Mouse (Mus musculus) olfactory bulb, adult 2 months (tissue): Measurements from ENCODE around the gene Ttc24. TPM values are rescaled to one million over a fixed set of nuclear protein-coding genes. Genes with fewer than 3 reads are reported as not detected.

Experiments used
- H3K27ac ChIP-seq: fragments of 200-500 bp; 2 replicates; pipeline ENCODE4 v1.5.1; 2012; ENCODE audit warnings: low read depth, low read length; ENCODE audit not compliant: insufficient read depth
- H3K4me1 ChIP-seq: fragments of 200-500 bp; 2 replicates; pipeline ENCODE4 v1.6.1; 2012; ENCODE audit warnings: low read length; ENCODE audit not compliant: control insufficient read depth, insufficient read depth
- H3K4me3 ChIP-seq: fragments of 200-500 bp; 2 replicates; pipeline ENCODE4 v1.5.1; 2012; ENCODE audit warnings: mild to moderate bottlenecking, low read depth, low read length, moderate library complexity; ENCODE audit not compliant: insufficient read depth
- CTCF ChIP-seq: fragments of 200-500 bp; IDR thresholded peaks from 2 replicates; pipeline ENCODE4 v1.5.1; 2012; ENCODE audit warnings: low read depth, mild to moderate bottlenecking, low read length, moderate library complexity; ENCODE audit not compliant: insufficient read depth
- POLR2A ChIP-seq: fragments of 200-500 bp; IDR thresholded peaks from 2 replicates; pipeline ENCODE4 v1.6.1; 2012; ENCODE audit warnings: mild to moderate bottlenecking, low read depth, low read length, moderate library complexity; ENCODE audit not compliant: insufficient read depth
- WGBS: fragments of 180-500 bp; shearing (Covaris S2); methylation state at CpG from one replicate; pipeline ENCODE4 v1.1.7; 2018; 5-methylcytosine and 5-hydroxymethylcytosine counted together
- polyA plus RNA-seq: library from polyadenylated mRNA; stranded (reverse); fragments of >200 nt; gene quantifications from 2 replicates; pipeline ENCODE4 v1.2.4, GENCODE M21; 2012; ENCODE audit warnings: low replicate concordance; ENCODE audit not compliant: missing spikeins, insufficient read depth, insufficient read length

Ttc24 gene
- polyA plus RNA-seq, 1 experiment: not detected

DNA sequence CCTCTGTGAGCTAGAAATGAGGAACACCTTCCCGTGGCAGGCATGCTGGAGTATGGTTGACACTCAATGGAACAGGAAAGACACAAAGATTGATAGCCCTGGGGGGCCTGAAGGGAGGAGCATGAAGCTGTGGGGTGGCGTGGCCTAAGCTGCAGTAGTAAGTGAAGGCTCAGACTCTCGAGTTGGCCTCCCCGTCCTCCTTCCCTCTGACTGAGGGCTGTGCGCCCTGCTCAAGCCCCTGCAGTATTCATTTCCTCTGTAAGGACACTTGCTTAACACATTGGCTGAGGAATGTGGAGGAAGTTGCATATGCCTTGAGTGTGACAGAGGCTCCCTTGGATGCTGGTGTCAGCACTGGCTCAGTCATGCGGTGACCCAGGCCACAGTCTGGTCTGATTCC is 24.5 kb upstream of the Ttc24 start:
- WGBS: 79% methylated on average over 6 of the region's 6 CpGs

DNA sequence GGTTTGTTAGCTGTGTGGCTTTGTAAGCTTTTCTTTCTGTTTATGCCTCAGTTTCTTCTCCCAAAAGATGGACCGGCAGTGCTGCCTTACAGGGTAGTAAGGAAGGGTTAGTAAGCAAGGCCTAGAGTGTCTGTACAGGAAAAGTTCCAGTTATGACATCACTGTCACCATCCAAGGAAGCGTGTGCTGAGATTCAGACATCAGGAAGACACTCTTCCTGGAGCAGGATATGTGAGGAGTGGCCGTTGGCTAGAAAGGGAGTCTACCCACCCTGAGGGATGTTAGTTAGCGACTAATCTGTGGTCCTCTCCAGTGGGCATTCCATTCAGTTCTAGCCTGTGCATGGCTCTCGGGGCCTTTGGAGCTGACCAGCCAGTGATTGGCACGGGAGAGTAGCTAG is 24.1 kb upstream of the Ttc24 start:
- no peak for TF ChIP-seq CTCF
- TF ChIP-seq POLR2A: no peak
- Histone ChIP-seq H3K4me1 (no peaks in the 10 kb centered on the region; the same call in 1 of the 2 replicates), H3K27ac (no peak overlapping the region), H3K4me3 (no peak overlapping the region)
- WGBS: 96% methylated on average over 6 of the region's 6 CpGs

More for the DNA sequence above, 24.5 kb upstream of the Ttc24 start:
- H3K27ac ChIP-seq: no peak overlapping the region
- no peak for TF ChIP-seq POLR2A
- no peak for TF ChIP-seq CTCF
- H3K4me1 ChIP-seq: no peaks in the 10 kb centered on the region; the same call in 1 of the 2 replicates
- no peak overlapping the region for H3K4me3 ChIP-seq

DNA sequence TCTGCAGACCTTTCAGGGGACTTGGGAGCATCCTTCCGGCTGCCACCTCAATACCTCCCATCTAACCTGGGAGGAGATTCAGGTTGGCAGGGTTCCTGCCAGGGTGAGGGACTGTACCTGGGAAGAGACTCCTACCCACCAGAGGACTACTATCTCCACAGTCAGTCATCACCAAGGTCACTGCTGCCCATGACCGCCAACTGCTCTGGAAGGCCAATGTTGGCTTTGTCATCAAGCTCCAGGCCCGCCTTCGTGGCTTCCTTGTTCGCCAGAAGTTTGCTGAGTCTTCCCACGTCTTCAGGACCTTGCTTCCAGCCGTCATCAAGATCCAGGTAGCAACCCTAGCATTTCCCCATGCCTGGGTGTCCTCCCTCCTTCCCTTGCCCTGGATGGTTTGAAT is 23.6 kb upstream of the Ttc24 start:
- Histone ChIP-seq H3K4me1 (no peaks in the 10 kb centered on the region; the same call in 1 of the 2 replicates), H3K4me3 (no peak overlapping the region), H3K27ac (no peak overlapping the region)
- 95% methylated on average over 7 of the region's 7 CpGs for WGBS
- no peak for TF ChIP-seq POLR2A
- TF ChIP-seq CTCF: no peak

DNA sequence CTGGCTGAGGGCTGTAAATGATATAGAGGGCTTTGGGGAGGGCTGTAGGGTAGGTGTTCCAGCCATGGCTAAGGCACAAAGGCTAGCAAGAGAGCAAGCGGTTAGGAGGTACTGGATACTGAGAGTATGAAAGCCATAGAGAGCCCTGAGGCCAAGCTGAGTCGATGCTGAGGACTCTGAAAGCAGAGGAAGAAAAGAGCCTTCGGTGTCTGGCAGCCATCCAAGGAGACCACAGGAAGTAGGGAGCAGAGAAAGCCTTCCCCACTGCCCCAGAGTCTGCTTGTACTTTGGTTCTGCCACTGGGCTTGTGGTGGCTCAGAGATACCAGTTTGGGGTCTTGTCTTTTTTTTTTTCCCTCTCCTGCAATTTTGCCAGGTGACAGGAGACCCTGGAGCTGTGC is 22.1 kb upstream of the Ttc24 start:
- Histone ChIP-seq H3K4me1 (no peaks in the 10 kb centered on the region; the same call in 1 of the 2 replicates), H3K27ac (no peak overlapping the region)
- WGBS: 45% methylated on average over 3 of the region's 3 CpGs

DNA sequence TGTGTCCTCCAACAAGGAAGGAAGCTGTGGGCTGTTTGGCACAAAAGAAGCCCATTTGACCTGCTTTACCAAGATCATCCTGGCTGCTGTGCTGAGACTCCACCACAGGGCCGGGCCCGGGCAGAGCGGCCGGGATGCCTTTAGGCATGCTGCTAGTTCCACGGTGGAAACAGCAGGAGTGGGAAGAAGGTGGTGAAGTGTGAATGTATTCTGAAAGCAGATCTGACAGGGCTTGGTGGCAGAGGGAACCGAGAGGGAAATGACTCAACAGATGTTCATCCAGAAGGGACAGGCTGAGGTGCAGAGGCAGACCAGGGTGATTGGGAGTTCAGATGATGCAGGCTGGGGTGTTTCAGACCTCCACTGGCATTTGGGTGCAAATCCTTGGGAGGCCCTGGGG is 19.6 kb upstream of the Ttc24 start:
- TF ChIP-seq CTCF: no peak
- TF ChIP-seq POLR2A: no peak
- Histone ChIP-seq H3K4me1 (peaks cover 8% of the 10 kb centered on the region; the same call in 1 of the 2 replicates), H3K27ac (no peak overlapping the region), H3K4me3 (no peak overlapping the region)
- WGBS: 66% methylated on average over 6 of the region's 6 CpGs

More for the DNA sequence above, 22.1 kb upstream of the Ttc24 start:
- TF ChIP-seq CTCF: no peak
- no peak for TF ChIP-seq POLR2A
- no peak overlapping the region for H3K4me3 ChIP-seq

DNA sequence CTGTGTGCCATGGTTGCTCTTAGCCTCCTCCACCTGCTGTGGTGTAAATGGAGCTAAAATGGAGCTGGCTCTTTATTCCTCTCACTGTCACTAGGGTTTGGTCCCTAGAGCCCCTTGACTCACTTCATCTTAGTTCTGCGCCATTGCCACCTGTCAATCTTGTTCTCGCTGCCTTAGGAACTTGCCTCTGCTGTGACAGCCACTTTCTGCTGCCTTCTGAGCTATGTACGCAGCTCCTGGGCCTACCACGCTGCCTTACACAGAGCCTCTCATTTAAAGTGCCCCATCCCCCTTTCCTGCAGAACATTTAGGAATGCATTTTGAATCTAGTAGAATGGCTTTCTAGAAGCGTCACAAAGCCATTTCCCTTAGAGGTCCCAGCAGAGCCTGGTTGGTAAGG is 16.0 kb upstream of the Ttc24 start:
- TF ChIP-seq CTCF (no peak), POLR2A (no peak)
- Histone ChIP-seq H3K4me3 (no peak overlapping the region), H3K27ac (no peak overlapping the region), H3K4me1 (peaks cover 8% of the 10 kb centered on the region; the same call in 1 of the 2 replicates)
- WGBS: 69% methylated on average over 5 of the region's 5 CpGs

DNA sequence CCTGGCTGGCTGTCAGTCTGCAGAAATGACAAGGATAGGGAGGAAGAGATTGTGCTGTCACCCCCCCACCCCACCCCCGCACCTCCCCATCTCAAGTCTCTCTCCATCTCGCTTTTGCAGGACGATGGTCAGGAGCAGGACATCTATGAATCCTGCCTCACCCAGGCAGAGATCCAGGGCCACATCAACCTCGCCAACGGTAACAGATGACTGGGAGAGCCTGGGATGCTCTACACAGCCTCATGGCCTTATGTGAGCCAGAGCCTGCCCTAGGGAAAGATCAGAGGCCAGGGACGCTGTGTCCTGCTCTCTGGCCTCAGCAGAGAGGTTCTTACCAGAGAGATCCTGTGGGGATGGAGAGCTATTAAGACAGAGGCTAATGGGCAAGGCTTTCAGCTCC is 12.5 kb upstream of the Ttc24 start:
- TF ChIP-seq CTCF (no peak), POLR2A (no peak)
- Histone ChIP-seq H3K4me1 (0 out of 2 replicates have a peak, but pooled peaks cover 8% of the 10 kb centered on the region), H3K4me3 (no peak overlapping the region), H3K27ac (no peak overlapping the region)
- WGBS: 94% methylated on average over 6 of the region's 6 CpGs

DNA sequence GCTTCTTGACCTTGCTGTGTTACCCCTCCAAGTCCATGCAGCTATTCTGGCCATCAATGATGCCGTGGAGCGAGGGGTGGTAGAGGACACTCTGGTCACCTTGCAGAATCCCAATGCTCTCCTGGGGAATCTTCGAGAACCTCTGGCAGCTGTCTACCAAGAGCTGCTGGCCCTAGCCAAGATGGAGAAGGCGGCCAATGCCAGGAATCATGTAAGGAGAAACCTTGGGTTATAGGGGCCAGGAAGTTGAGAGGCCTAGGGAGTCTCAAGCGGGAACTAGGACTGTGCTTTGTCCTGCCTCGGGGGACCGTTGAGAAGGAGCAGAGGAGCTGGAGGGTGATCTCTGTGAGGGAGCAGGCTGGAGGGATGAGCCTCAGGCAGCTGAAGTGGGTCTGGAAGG is 12.0 kb upstream of the Ttc24 start:
- TF ChIP-seq POLR2A (no peak), CTCF (no peak)

DNA sequence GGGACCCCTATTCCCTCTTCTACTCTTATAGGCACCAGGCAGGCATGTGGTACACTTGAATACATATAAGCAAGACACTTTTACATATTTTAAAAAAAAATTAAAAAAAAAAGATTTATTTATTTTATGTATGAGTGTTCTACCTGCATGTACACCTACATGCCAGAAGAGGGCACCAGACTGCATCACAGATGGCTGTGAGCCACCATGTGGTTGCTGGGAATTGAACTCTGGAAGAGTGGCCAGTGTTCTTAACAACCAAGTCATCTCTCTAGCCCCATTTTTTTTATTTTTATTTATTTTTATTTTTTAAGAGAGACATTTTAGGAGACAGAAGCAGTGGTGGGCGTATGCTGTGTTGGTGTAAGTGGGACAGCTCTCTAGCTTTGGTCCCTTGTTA is 9.6 kb upstream of the Ttc24 start:
- H3K4me3 ChIP-seq: no peak overlapping the region
- WGBS: 84% methylated on average over 1 of the region's 1 CpGs
- H3K4me1 ChIP-seq: no peaks in the 10 kb centered on the region
- H3K27ac ChIP-seq: no peak overlapping the region
- TF ChIP-seq POLR2A: no peak
- no peak for TF ChIP-seq CTCF

More for the DNA sequence above, 12.0 kb upstream of the Ttc24 start:
- 0 out of 2 replicates have a peak, but pooled peaks cover 8% of the 10 kb centered on the region for H3K4me1 ChIP-seq
- H3K4me3 ChIP-seq: no peak overlapping the region
- WGBS: 91% methylated on average over 7 of the region's 7 CpGs
- no peak overlapping the region for H3K27ac ChIP-seq

DNA sequence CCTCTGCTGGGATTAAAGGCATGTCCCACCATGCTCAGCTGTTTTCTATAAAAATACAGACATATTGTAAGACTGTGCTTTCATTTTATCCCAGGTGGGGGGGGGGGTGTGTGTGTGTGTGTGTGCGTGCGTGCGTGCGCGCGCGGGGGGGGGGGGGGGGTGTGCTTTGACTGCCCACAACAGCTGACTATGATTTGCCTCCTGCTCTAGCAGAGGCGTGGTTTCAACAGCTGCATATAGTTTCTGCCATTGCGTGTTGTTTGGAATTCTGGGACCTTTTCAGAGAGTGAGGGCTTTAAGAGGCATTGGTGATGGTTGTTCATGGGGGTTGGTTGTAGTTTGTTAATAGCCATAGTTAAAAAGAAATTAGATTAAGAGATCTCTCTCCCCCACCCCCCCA is 7.4 kb upstream of the Ttc24 start:
- WGBS: 82% methylated on average over 5 of the region's 9 CpGs
- Histone ChIP-seq H3K27ac (no peak overlapping the region), H3K4me3 (no peak overlapping the region), H3K4me1 (peaks cover 4% of the 10 kb centered on the region)
- TF ChIP-seq CTCF (no peak), POLR2A (no peak)

DNA sequence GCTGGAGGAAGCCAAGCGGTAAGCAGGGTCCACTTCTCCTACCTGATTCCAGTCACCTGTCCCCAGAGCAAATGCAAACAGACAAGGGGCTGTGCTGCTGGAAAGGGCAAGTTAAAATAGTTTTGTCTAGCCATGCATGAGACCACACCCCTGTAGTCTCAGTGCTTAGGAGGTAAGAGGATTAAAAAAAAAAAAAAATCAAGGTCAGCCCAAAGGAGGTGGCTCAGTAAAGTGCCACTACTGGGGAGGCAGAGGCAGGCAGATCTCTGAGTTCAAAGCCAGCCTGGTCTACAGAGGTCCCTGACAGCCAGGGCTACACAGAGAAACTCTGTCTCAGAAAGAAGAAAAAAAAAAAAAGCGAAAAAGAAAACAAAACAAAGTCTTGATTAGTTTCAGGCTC is 5.9 kb upstream of the Ttc24 start:
- TF ChIP-seq CTCF (no peak), POLR2A (no peak)
- WGBS: 98% methylated on average over 2 of the region's 2 CpGs
- H3K27ac ChIP-seq: no peak overlapping the region

More for the DNA sequence above, 5.9 kb upstream of the Ttc24 start:
- H3K4me3 ChIP-seq: no peak overlapping the region
- peaks cover 4% of the 10 kb centered on the region for H3K4me1 ChIP-seq
